Mouse (Mus musculus): ENCODE measurements around the gene Schip1.

Gene Schip1

DNA sequence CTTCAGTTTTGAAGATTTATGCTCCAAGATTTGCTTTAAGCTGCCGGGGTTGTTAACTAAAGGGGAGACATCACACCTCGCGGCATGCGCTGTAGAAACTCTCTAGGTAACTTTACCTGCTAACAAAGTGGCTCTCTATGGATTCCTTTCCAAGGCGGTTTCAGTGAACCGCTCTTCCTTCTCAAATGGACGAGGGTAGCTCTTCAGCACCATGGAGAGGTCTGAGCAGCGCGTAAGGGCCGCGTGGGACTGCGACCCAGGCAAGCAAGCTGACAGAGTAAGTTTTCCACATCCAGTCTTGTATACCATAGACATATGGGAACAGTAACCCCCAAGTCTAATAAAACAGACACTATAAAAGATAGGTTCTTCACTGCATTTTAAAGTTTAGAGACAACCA is at the start of gene Schip1:
TSS of gene Schip1 (plus strand) at position 72 of the 400 bp plus-strand sequence.
- no peak for ATAC-seq (ENCODE audit: low TSS enrichment)

- ATAC-seq (ENCODE audit: low TSS enrichment), result no peak
Measured at GRCm38 (mm10) chr3:68015786-68016185, 48.8 kb upstream of the Schip1 start.

DNA sequence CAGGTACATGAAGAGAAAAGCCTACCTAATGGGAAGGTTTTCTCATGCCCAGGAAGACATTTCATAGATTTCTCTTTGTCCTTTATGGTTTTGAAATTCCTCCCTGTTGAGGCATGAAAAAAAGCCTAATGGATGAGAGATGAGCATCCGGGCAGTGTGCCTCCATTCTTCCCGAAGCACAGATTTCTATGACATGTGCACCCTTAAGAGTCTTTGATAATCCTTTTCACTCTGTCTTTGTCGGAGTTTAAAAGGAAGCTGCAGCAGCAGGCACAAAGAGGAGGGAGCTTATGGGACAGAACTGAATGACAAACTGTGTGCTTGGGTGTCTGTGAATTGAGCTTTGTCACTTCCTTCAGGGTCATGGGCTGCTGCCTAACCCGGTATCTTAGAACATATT is 45.2 kb upstream of the Schip1 start:
- no peak for ATAC-seq (ENCODE audit: low TSS enrichment)

GRCm38 (mm10) chr3:68036097-68036496 is 28.5 kb upstream of the Schip1 start:
- ATAC-seq (ENCODE audit: low TSS enrichment), result no peak

- ATAC-seq (ENCODE audit: low TSS enrichment), result no peak
Measured at GRCm38 (mm10) chr3:68042951-68043350, 21.7 kb upstream of the Schip1 start.

DNA sequence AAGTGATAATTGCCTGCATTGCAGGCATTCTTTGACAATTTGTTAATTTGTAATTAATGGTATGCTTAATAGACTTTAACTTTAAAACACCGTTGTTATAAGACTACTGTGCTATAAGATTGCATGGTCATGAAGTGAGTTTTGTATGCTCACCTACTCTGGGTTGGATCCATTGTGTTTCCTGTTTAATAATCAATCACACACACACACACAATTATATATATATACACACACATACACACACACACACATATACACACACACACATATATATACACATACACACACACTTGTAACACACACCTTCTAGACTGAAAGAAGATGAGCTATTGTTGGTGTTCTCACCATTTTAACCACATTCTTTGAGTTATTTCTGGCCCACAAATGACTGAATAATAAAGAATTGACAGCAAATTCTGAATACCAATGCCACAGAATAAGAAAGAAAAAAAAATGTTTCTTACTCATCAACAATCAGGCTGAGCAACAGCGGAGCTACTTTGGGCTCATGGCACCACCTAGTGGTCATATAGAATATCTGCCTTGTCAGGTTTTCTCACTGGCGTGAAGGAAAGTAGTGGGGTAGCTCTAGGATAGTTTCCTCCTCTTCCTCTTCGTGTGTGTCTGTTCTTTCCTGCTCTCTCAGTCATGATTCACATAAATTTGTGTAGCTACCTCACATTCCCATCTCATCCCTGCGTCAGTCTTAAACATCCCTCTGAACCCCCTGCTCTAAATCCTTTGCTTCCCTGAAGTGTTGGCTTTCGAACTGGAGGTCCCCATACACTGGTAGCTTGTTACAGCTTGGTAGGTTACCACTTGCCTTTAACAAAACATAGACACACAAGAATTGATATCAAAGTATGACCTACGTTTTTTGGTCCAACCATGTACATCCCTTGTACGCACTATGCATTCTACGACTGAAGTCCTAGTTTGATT is 18.9 kb upstream of the Schip1 start:
- peak; percentile 60 for ATAC-seq (ENCODE audit: low TSS enrichment)

DNA sequence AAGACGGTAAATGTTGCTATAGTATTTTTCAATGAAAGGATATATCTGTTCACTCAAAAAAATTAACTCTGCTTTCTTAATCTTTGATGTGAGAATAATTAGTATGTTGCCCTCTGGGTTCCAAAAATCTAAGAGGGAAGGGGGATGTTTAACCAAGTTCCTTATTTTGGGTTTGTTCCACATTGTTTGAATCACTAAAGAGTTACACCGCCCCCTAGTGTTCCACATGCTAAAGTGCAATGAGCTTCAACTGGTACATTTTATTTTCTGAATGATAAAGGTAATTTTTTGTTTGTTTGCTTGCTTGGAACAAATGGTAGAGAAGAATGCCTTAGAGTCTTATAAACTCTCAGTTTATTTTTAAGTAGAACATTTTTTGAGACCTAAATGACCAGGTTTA is 11.1 kb upstream of the Schip1 start:
- no peak for ATAC-seq (ENCODE audit: low TSS enrichment)

DNA sequence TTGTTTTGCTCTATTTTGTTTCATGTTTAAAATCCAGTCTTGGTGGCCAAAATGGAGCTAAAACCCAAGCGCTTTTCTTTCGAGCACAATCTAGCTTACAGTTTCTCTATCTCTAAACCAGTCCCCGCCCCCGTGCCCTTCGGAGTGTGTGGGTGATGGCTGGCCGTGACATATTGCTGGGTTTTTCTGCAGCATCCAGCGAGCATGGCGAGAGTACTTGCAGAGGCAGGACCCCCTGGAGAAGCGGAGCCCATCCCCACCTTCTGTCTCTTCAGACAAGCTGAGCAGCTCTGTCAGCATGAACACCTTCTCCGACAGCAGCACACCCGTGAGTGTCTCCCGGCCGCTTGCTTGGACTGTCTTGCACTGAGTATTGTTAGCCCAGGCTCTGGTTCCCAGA is 9.5 kb upstream of the Schip1 start:
- peak; percentile 66 for ATAC-seq (ENCODE audit: low TSS enrichment)

GRCm38 (mm10) chr3:68056373-68057275 is 8.0 kb upstream of the Schip1 start:
- peak; percentile 58 for ATAC-seq (ENCODE audit: low TSS enrichment)

DNA sequence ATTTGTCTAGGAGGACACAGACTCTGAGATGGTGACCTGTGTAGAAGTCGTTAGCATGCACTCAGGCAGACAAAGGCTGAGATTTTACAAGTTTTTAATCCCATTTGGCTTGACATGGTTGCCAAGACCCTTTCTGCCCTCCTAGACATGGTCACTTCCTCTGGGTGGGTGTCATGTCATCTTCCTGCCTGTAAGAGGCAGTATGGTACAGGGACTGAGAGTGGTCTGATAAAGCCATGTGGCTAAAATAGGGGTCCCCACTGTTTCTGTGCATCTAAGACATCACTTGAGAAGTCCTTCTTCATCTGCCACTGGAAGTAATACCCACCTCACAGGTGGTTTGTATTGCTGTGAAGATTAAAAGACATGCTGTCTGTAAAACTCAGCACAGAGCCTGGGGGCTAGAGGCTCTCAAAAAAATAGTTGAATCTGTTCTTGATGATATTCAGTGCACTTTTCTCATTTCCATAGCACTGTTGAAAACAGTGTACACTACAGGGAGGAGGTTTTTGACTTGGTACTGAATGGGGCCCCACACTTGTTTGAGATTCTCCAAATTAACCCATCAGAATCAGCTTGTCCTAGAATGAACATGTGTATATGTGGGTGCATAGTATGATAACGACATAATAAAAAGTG is 5.3 kb upstream of the Schip1 start:
- ATAC-seq (ENCODE audit: low TSS enrichment), result no peak

DNA sequence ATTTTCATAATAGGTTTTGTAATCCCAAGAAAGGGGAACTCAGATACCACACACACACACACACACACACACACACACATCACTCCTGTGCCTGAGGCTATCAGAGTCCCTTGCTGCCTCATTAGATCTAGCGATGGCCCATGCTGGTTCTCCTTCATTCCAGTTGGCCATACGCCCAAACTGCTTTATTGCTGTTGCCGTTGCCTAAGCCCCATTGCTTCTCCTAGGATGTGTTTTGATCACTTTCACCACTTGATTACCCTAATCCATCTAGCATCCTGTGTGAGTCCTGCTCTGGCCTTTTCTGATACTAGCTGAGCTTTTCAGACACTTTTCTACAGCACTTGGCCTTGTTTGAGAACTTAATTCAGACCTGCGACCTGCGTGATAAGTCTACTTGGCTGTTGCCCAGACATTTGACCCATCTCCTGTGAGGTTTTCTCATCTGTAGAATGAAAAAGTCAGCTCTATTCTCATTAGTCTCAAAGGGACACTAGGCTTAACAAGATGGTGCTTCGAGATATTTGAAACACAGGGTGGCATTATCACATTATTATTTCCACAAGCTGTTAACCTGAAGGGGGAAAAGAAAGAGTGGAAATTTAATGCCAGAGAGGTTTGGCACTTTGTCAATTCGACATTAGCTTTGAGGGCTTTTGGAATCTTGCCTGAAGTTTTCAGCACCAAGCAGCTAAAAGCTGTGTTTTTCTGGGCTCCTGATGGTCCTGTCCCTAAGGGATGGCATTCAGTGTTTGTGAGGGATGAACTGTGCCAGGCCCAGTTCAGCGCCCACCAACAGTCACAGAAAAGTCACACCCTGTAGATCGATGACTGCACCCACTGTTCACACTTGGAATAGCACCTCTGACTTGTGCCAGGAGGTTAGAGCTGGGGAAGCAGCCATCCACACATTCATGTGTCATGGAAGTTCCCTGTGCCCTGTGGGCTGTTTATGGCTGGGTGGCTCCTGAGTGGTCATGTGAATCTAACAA is 7.1 kb downstream of the Schip1 start:
- ATAC-seq (ENCODE audit: low TSS enrichment), result peak; percentile 44; the same call in 1 of the 2 replicates

GRCm38 (mm10) chr3:68077406-68077805 is 12.8 kb downstream of the Schip1 start:
- peak; percentile 50 for ATAC-seq (ENCODE audit: low TSS enrichment)

DNA sequence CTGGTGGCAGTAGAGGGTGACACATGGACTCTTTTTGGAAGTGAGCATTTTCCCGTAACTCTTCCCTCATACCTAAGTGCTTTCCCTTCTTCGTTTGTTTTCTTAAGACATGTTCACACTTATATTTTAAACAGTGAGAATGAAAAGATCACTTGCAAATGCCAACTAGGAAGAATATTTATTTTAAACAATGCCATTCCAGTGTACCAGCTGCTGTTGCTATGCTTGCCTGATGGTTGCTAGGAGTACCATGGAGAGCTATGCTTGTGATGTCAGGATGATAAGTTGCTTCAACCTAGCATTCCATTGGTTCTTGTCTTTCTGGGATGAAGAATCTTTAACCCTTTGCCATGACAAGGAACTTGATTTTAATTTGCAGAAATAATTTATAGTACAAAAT is 20.4 kb downstream of the Schip1 start:
- peak; percentile 87 for ATAC-seq (ENCODE audit: low TSS enrichment)

DNA sequence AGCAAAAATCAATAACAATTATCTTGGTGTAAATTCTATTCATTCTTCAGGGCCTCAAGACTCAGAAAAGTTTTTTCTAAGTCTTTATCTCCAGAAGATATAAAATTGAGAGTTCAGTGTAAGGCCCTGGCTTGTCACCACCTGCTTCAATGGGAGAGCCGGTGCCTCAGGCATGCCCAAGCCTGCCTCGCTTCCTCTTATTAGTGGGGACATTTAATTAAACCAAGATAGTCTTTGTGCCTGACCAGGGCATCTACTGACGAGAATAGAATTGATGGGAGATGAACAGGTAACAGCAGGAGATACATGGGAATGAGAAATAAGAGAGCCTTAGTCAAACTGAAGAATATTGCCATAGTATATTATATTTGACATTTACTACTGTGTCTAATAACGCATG is 27.5 kb downstream of the Schip1 start:
- no peak for ATAC-seq (ENCODE audit: low TSS enrichment)

- no peak for ATAC-seq (ENCODE audit: low TSS enrichment)
Measured at GRCm38 (mm10) chr3:68096724-68097431, 32.3 kb downstream of the Schip1 start.

DNA sequence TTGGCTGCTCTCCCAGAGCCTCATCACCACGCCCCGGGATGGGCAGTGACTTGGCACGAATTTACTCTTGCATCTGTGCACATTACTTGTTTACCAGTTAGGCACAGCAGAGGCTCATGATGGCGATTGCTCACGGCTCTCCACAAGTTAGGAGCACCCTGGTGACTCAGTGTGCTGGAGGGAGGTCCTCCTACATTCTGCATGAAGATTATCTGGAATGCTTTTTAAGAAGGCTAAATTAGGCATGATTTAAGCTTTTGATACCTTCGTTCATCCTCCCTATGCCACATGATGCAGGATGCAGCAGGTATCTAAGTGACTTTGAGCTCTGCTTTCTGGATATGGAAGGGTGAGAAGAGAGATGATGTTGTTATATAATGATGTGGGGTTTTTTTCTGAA is 35.0 kb downstream of the Schip1 start:
- peak; percentile 79 for ATAC-seq (ENCODE audit: low TSS enrichment)

DNA sequence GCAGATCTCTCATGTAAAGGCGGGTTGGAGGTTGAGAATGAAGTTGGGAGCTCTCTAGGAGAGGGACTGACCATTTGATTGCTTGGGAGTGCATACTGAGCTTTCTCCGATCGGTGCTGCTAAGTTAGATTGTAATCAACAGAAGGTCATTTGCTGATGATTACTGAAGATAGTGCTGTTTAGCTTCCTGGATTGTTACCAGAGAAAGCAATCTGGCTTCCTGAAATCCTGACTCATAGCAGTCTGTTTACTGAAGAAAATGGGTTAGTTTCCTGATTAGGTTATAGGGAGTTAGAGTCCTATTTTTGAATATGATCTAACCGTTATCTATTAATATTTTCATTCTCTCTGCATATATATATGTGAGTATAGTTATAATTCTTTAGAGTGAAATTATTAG is 36.7 kb downstream of the Schip1 start:
- no peak for ATAC-seq (ENCODE audit: low TSS enrichment)

DNA sequence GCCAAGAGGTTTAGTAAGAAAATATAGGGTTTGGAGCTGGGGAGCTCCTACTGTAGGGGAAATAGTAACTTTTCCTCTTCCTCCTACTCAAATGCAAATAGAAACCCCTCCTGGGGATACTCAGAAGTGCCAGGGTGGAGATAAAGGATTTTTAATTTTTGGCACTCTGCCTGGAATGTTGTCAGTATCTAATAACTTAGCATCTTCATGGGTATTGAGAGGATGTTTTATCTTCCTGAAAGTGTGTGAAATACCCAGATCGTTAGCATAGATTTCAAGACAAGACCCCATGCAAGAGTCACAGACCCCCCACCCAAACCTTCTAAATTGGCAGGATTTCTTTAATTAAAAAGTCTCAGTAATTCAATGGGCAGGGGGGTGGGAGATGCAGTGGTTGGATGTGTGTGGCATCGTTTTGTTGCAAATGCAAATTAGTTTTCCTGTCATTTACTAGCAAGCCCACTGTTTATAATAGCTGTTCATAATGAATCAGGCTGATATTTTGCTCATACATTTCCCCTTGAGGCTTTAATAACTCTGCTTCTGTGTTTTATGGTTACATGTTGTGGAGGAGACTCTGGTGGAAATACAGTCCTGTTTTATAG is 40.6 kb downstream of the Schip1 start:
- no peak for ATAC-seq (ENCODE audit: low TSS enrichment)

DNA sequence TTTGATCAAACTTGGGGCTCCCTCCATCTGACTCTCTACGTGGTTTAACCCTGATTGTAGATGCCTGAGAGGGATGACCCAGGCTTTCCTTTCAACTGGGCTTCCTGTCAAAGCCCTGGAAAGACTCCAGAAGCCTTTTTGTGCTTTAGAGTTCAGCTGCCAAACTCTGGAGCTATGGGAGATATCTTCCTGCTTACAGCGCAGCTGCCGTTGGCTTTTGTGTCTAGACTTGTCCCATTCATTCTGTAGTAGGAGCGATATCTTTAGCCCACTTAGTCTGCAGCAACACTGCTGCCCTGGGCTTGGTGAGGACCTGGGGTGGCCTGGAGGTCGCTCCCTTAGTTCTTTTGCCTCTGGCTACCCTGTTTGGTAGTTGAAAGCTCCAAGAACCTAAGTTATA is 56.7 kb downstream of the Schip1 start:
- ATAC-seq (ENCODE audit: low TSS enrichment), result no peak

All from frontal cortex, adult (tissue).